Mouse (Mus musculus) testis, adult 2 months (tissue): ENCODE results near the gene Rab7.

Source experiments
- CTCF ChIP-seq: fragments of 200-500 bp; IDR thresholded peaks from 2 replicates; pipeline ENCODE4 v1.5.1; 2012; ENCODE audit warnings: low read depth, mild to moderate bottlenecking, inconsistent platforms, low read length, moderate library complexity; ENCODE audit not compliant: control insufficient read depth, insufficient read depth, insufficient replicate concordance
- POLR2A ChIP-seq: fragments of 200-500 bp; IDR thresholded peaks from 2 replicates; pipeline ENCODE4 v1.6.1; 2012; ENCODE audit warnings: low read depth, mild to moderate bottlenecking, inconsistent platforms, low read length, moderate library complexity; ENCODE audit not compliant: control insufficient read depth

GRCm38 (mm10) chr6:88003439-88003838, 41.6 kb downstream of the Rab7 start:
- TF ChIP-seq POLR2A (no peak), CTCF (no peak)
